Mouse (Mus musculus): Measurements from ENCODE around the gene Ano8. TPM values are rescaled to one million over a fixed set of nuclear protein-coding genes. Genes with fewer than 3 reads are reported as not detected.
"Not testable (repeated sequence)": the region's sequence is repeated elsewhere in the genome, so short reads cannot be mapped to it uniquely, and the experiment has no call there.

Ano8 gene
- polyA plus RNA-seq (2012; rRNA removed) (1.4 and 1.7 TPM in 2 replicates), polyA plus RNA-seq (2014; fragmentation: Nextera tagmentation; extraction: Ambion mirVana) (0.14 and 0.15 TPM in 2 replicates)

GRCm38 (mm10) chr8:71485142-71486135, at the start of gene Ano8:
TSS of gene Ano8 (minus strand) at chr8:71485963.
- H3K9ac ChIP-seq (replicated peaks): no peak within 1 kb of the TSS
- H3K4me1 ChIP-seq (replicated peaks; ENCODE audit: control insufficient read depth in 2 of 2, insufficient read depth in 2 of 2, low read length in 1 of 2): peaks cover 4 to 7% of the 10 kb centered on the region in 2 experiments; a peak in 3 of 4 replicates
- no peaks in the 10 kb centered on the region for H3K36me3 ChIP-seq (replicated peaks; ENCODE audit: control insufficient read depth, insufficient read depth, low read depth)
- H3K27me3 ChIP-seq (ENCODE audit: control insufficient read depth, insufficient read depth, low read length): no peaks in the 10 kb centered on the region
- peak within 1 kb of the TSS; percentile 67 for H3K4me2 ChIP-seq (ENCODE audit: low read depth)
- TF ChIP-seq EP300 (IDR thresholded peaks at IDR 0.05; ENCODE audit: low read depth) (no peak), CTCF (IDR thresholded peaks at IDR 0.05; ENCODE audit: low read depth) (no peak)
- peak within 1 kb of the TSS; percentile 50 to 54 for H3K4me3 ChIP-seq (ENCODE audit: insufficient read depth in 1 of 2, low read depth in 2 of 2, low read length in 2 of 2)
- 4% methylated on average over 58 of the region's 58 CpGs for WGBS (ENCODE audit: insufficient replicate concordance)
- DNase-seq (ENCODE audit: low read depth in 3 of 3, low spot score in 3 of 3) (no peak), ATAC-seq (ENCODE audit: insufficient read depth) (peak; percentile 6; the same call in 1 of the 2 replicates)
- H3K27ac ChIP-seq: no peak within 1 kb of the TSS
- no peaks in the 10 kb centered on the region for H3K9me3 ChIP-seq (ENCODE audit: control insufficient read depth, low read length)

GRCm38 (mm10) chr8:71534263-71534810, 48.6 kb upstream of the Ano8 start:
- WGBS (ENCODE audit: insufficient replicate concordance): 51% methylated on average over 3 of the region's 3 CpGs
- Histone ChIP-seq H3K4me3 (ENCODE audit: insufficient read depth in 1 of 2, low read depth in 2 of 2, low read length in 2 of 2) (no peak overlapping the region), H3K36me3 (replicated peaks; ENCODE audit: control insufficient read depth, insufficient read depth, low read depth) (no peaks in the 10 kb centered on the region), H3K9me3 (ENCODE audit: control insufficient read depth, low read length) (no peaks in the 10 kb centered on the region), H3K27me3 (ENCODE audit: control insufficient read depth, insufficient read depth, low read length) (no peaks in the 10 kb centered on the region), H3K9ac (replicated peaks) (no peak overlapping the region), H3K27ac (no peak overlapping the region), H3K4me2 (ENCODE audit: low read depth) (no peak overlapping the region), H3K4me1 (replicated peaks; ENCODE audit: control insufficient read depth in 2 of 2, insufficient read depth in 2 of 2, low read length in 1 of 2) (peaks cover 8% of the 10 kb centered on the region in 2 experiments)
- TF ChIP-seq CTCF (IDR thresholded peaks at IDR 0.05; ENCODE audit: low read depth) (peak; percentile 15; the same call in 1 of the 2 replicates), EP300 (IDR thresholded peaks at IDR 0.05; ENCODE audit: low read depth) (no peak)
- ATAC-seq (ENCODE audit: insufficient read depth): no peak
- no peak for DNase-seq (ENCODE audit: low read depth in 3 of 3, low spot score in 3 of 3)

- H3K36me3 ChIP-seq (replicated peaks; ENCODE audit: control insufficient read depth, insufficient read depth, low read depth); H3K27me3 ChIP-seq (ENCODE audit: control insufficient read depth, insufficient read depth, low read length); DNase-seq (ENCODE audit: low read depth in 3 of 3, low spot score in 3 of 3); H3K4me3 ChIP-seq (ENCODE audit: insufficient read depth in 1 of 2, low read depth in 2 of 2, low read length in 2 of 2); ATAC-seq (ENCODE audit: insufficient read depth); H3K4me1 ChIP-seq (replicated peaks; ENCODE audit: control insufficient read depth in 2 of 2, insufficient read depth in 2 of 2, low read length in 1 of 2); H3K27ac ChIP-seq; H3K9me3 ChIP-seq (ENCODE audit: control insufficient read depth, low read length); H3K4me2 ChIP-seq (ENCODE audit: low read depth); H3K9ac ChIP-seq (replicated peaks): not testable (repeated sequence)
- TF ChIP-seq CTCF (IDR thresholded peaks at IDR 0.05; ENCODE audit: low read depth): peak; percentile 43; the same call in 1 of the 2 replicates
- WGBS (ENCODE audit: insufficient replicate concordance): 51% methylated on average over 5 of the region's 12 CpGs
Observed at GRCm38 (mm10) chr8:71530735-71531467, 45.1 kb upstream of the Ano8 start.

GRCm38 (mm10) chr8:71528362-71529073, 42.8 kb upstream of the Ano8 start:
- 18% methylated on average over 11 of the region's 11 CpGs for WGBS (ENCODE audit: insufficient replicate concordance)

More at GRCm38 (mm10) chr8:71528362-71529073, 42.8 kb upstream of the Ano8 start:
- Histone ChIP-seq H3K36me3 (replicated peaks; ENCODE audit: control insufficient read depth, insufficient read depth, low read depth) (no peaks in the 10 kb centered on the region), H3K27ac (no peak overlapping the region), H3K4me1 (replicated peaks; ENCODE audit: control insufficient read depth in 2 of 2, insufficient read depth in 2 of 2, low read length in 1 of 2) (peaks cover 0 to 5% of the 10 kb centered on the region in 2 experiments; a peak in 2 of 4 replicates), H3K4me2 (ENCODE audit: low read depth) (no peak overlapping the region), H3K4me3 (ENCODE audit: insufficient read depth in 1 of 2, low read depth in 2 of 2, low read length in 2 of 2) (no peak overlapping the region), H3K27me3 (ENCODE audit: control insufficient read depth, insufficient read depth, low read length) (peaks cover 15% of the 10 kb centered on the region), H3K9ac (replicated peaks) (no peak overlapping the region), H3K9me3 (ENCODE audit: control insufficient read depth, low read length) (no peaks in the 10 kb centered on the region)
- TF ChIP-seq EP300 (IDR thresholded peaks at IDR 0.05; ENCODE audit: low read depth) (no peak), CTCF (IDR thresholded peaks at IDR 0.05; ENCODE audit: low read depth) (no peak)
- peak; percentile 31; the same call in 1 of the 2 replicates for ATAC-seq (ENCODE audit: insufficient read depth)
- no peak for DNase-seq (ENCODE audit: low read depth in 3 of 3, low spot score in 3 of 3)
